Mouse (Mus musculus): ENCODE data around the gene Il17f.
"Not testable (repeated sequence)": the region's sequence is repeated elsewhere in the genome, so short reads cannot be mapped to it uniquely, and the experiment has no call there.

Il17f gene

GRCm38 (mm10) chr1:20790517-20790916 lies at the start of gene Il17f:
Il17f (minus strand) TSS chr1:20790617.
- not testable (repeated sequence) for DNase-seq (ENCODE audit: low spot score)

- no peak for DNase-seq (ENCODE audit: low spot score)
Measured at GRCm38 (mm10) chr1:20839911-20840310, 49.5 kb upstream of the Il17f start.

- no peak for DNase-seq (ENCODE audit: low spot score)
Measured at GRCm38 (mm10) chr1:20836551-20837125, 46.2 kb upstream of the Il17f start.

GRCm38 (mm10) chr1:20833141-20833511 lies 42.7 kb upstream of the Il17f start:
- no peak for DNase-seq (ENCODE audit: low spot score)

GRCm38 (mm10) chr1:20832473-20833140 lies 42.2 kb upstream of the Il17f start:
- DNase-seq (ENCODE audit: low spot score) = no peak

- DNase-seq (ENCODE audit: low spot score) = no peak
Measured at GRCm38 (mm10) chr1:20830546-20830945, 40.1 kb upstream of the Il17f start.

- no peak for DNase-seq (ENCODE audit: low spot score)
Measured at GRCm38 (mm10) chr1:20828061-20828460, 37.6 kb upstream of the Il17f start.

GRCm38 (mm10) chr1:20825036-20825435 lies 34.6 kb upstream of the Il17f start:
- DNase-seq (ENCODE audit: low spot score) = no peak

- no peak for DNase-seq (ENCODE audit: low spot score)
Measured at GRCm38 (mm10) chr1:20823906-20824305, 33.5 kb upstream of the Il17f start.

- no peak for DNase-seq (ENCODE audit: low spot score)
Measured at GRCm38 (mm10) chr1:20823471-20823870, 33.1 kb upstream of the Il17f start.

GRCm38 (mm10) chr1:20820959-20821358 lies 30.5 kb upstream of the Il17f start:
- no peak for DNase-seq (ENCODE audit: low spot score)

- DNase-seq (ENCODE audit: low spot score) = peak; percentile 95
Measured at GRCm38 (mm10) chr1:20819771-20820605, 29.6 kb upstream of the Il17f start, which contains the start of gene Mcm3. Mcm3 (minus strand) TSS chr1:20820312.

GRCm38 (mm10) chr1:20817596-20817995 lies 27.2 kb upstream of the Il17f start:
- DNase-seq (ENCODE audit: low spot score) = no peak

GRCm38 (mm10) chr1:20817172-20817571 lies 26.8 kb upstream of the Il17f start:
- no peak for DNase-seq (ENCODE audit: low spot score)

GRCm38 (mm10) chr1:20814521-20814920 lies 24.1 kb upstream of the Il17f start:
- DNase-seq (ENCODE audit: low spot score) = no peak

GRCm38 (mm10) chr1:20804526-20804925 lies 14.1 kb upstream of the Il17f start:
- peak; percentile 51 for DNase-seq (ENCODE audit: low spot score)

GRCm38 (mm10) chr1:20801682-20802390 lies 11.4 kb upstream of the Il17f start:
- DNase-seq (ENCODE audit: low spot score) = no peak

GRCm38 (mm10) chr1:20801275-20801674 lies 10.9 kb upstream of the Il17f start:
- no peak for DNase-seq (ENCODE audit: low spot score)

GRCm38 (mm10) chr1:20795178-20795577 lies 4.8 kb upstream of the Il17f start:
- DNase-seq (ENCODE audit: low spot score) = no peak

- no peak for DNase-seq (ENCODE audit: low spot score)
Measured at GRCm38 (mm10) chr1:20794760-20795159, 4.3 kb upstream of the Il17f start.

- DNase-seq (ENCODE audit: low spot score) = no peak
Measured at GRCm38 (mm10) chr1:20791414-20791813, 997 bp upstream of the Il17f start.

- no peak for DNase-seq (ENCODE audit: low spot score)
Measured at GRCm38 (mm10) chr1:20788419-20788818, 2.0 kb downstream of the Il17f start.

Measured in testis, postnatal 14 days (tissue).